Mouse (Mus musculus): ENCODE measurements around the gene Fam13c. TPM values are rescaled to one million over a fixed set of nuclear protein-coding genes. Genes with fewer than 3 reads are reported as not detected.
"Not testable (repeated sequence)": the region's sequence is repeated elsewhere in the genome, so short reads cannot be mapped to it uniquely, and the experiment has no call there.

Fam13c gene
- polyA plus RNA-seq, 1 experiment from 2014 or later = 19.1 TPM

DNA sequence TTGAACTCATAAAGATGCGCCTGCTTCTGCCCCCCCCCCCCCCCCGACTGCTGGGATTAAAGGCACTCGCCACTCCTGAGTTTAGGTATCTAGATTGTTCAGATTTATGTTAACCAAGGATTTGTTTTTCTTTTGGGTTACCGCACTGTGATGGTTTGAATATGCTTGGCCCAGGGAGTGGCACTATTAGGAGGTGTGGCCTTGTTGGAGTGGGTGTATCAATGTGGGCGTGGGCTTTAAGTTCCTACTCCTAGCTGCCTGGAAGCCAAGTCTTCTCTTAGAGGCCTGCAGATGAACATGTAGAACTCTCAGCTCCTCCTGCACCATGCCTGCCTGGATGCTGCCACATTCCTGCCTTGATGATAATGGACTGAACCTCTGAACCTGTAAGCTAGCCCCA, 6.5 kb upstream of the Fam13c start:
- H3K9ac ChIP-seq; ATAC-seq (ENCODE audit: low FRiP score); H3K27me3 ChIP-seq; H3K4me3 ChIP-seq (replicated peaks); H3K4me1 ChIP-seq; H3K9me3 ChIP-seq; H3K36me3 ChIP-seq (replicated peaks); H3K27ac ChIP-seq; H3K4me2 ChIP-seq: not testable (repeated sequence)
- whole genome bisulfite sequencing = 87% methylated on average over 5 of the region's 5 CpGs

DNA sequence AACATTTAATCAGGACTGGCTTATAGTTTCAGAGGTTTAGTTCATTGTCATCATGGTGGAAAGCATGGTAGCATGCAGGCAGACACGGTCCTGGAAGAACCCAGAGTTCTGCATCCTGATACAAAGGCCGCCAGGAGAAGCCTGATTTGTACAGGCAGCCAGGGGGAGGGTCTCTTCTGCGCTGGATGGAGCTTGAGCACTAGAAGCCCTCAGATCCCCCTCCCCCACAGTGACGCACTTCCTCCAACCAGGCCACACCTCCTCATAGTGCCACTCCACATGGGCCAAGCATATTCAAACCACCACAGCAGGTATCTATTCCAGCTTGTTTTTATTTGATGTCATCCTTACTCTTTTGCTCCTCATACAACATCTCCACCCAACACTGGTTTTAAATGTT, 3.6 kb upstream of the Fam13c start:
- H3K9ac ChIP-seq = no peak overlapping the region
- no peaks in the 10 kb centered on the region for H3K9me3 ChIP-seq
- ATAC-seq (ENCODE audit: low FRiP score) = no peak
- H3K4me1 ChIP-seq = peaks cover 12% of the 10 kb centered on the region
- H3K27ac ChIP-seq = no peak overlapping the region
- WGBS = 80% methylated on average over 4 of the region's 4 CpGs
- no peak overlapping the region for H3K4me3 ChIP-seq (replicated peaks)
- no peaks in the 10 kb centered on the region for H3K36me3 ChIP-seq (replicated peaks)
- H3K27me3 ChIP-seq = no peaks in the 10 kb centered on the region
- H3K4me2 ChIP-seq = no peak overlapping the region

DNA sequence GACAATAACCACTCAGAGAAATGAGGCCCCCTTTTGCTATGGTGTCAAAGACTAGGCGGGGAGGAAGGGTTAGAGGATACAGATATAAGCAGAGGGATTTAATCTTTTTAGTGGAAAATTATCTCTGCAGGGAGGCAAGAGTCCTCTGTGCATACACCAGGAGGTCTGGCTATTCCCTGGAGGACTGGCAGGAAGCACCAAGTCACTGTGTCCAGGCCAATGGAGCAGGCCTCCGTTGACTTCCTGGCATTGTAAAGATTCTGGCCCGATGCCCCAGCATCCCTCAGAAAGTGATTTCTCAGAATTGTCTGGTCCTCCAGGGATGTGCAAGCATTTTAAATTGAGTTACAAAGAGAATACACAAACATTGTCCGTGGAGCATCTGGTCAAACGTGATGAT, 3.0 kb upstream of the Fam13c start:
- H3K27ac ChIP-seq = no peak overlapping the region

DNA sequence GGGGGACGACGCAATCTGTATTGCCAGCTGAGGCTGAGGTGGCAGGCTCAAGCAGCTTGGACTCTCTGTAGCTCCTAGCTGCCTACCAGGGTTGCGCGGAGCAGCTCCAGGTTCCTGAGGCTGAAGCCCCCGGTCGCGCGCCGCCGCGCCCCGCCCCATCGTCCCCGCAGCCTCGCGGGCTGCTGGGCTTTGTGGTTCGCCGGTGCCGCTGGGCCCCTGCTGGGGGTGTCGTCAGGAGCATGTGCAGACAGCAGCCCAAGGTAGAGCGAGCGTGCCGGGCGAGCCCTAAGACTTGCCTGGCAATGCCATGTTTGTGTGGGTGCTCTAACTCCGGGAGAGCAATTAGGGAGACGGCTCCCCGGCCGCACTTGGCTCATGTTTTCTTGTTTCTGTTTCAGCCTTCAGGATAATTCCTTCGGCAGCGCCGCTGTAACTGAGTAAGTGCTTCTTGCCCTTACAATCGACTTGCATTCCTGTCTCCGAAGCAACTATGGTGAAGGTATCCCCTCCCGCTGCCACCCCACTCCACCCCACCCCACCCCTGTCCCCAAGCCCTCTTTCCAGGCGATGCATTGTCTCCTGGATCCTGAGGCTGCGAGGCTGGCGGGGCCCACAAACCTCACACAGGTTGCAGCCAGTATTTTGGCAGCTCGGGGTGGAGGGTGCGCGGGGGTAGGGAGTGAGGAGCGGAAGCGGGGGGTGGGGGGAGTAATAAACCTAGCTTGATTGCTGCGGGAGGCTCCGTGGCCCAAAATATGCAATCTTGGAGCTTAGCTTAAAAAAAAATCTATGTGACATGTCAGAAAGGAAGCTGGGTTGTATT, 569 bp downstream of the Fam13c start:
- H3K4me1 ChIP-seq = peaks cover 34% of the 10 kb centered on the region
- under 1% methylated on average over 44 of the region's 44 CpGs for WGBS
- peak; percentile 93 for ATAC-seq (ENCODE audit: low FRiP score)

More for the DNA sequence above, 3.0 kb upstream of the Fam13c start:
- no peaks in the 10 kb centered on the region for H3K27me3 ChIP-seq
- no peak for ATAC-seq (ENCODE audit: low FRiP score)
- H3K4me3 ChIP-seq (replicated peaks) = no peak overlapping the region
- H3K9ac ChIP-seq = no peak overlapping the region
- 87% methylated on average over 5 of the region's 5 CpGs for WGBS
- H3K4me1 ChIP-seq = peaks cover 18% of the 10 kb centered on the region
- H3K36me3 ChIP-seq (replicated peaks) = no peaks in the 10 kb centered on the region
- no peaks in the 10 kb centered on the region for H3K9me3 ChIP-seq
- no peak overlapping the region for H3K4me2 ChIP-seq

DNA sequence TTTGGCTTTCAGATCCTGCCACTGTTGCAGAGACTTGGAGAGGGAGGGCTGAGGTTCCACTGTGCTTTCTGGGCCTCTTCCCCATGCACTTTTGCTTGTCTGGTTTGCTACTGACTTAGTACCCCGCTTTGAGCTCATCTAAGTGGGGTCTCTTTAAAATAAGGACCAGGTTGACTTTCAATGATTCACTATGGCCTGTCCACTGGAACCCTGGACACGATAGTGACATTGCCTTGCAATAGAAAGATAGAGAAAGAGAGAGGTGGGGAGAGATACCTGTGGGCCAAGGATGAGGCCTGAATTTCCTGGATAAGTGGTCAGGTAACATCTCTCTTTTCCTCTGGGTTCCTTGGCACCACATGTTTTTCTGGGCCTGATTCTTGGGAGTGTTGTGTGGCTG, 1.9 kb downstream of the Fam13c start:
- 89% methylated on average over 2 of the region's 2 CpGs for WGBS
- no peaks in the 10 kb centered on the region for H3K27me3 ChIP-seq
- peaks cover 34% of the 10 kb centered on the region for H3K4me1 ChIP-seq
- peak overlapping the region; percentile 78 for H3K4me2 ChIP-seq
- no peaks in the 10 kb centered on the region for H3K9me3 ChIP-seq
- H3K27ac ChIP-seq = no peak overlapping the region
- H3K4me3 ChIP-seq (replicated peaks) = peak overlapping the region; percentile 64; the same call in 1 of the 2 replicates
- ATAC-seq (ENCODE audit: low FRiP score) = no peak
- no peaks in the 10 kb centered on the region for H3K36me3 ChIP-seq (replicated peaks)
- H3K9ac ChIP-seq = peak overlapping the region; percentile 81; the same call in 1 of the 2 replicates

More for the DNA sequence above, 569 bp downstream of the Fam13c start:
- Histone ChIP-seq H3K27ac (peak overlapping the region; percentile 93), H3K9me3 (no peaks in the 10 kb centered on the region), H3K36me3 (replicated peaks) (no peaks in the 10 kb centered on the region), H3K9ac (peak overlapping the region; percentile 81), H3K27me3 (no peaks in the 10 kb centered on the region), H3K4me3 (replicated peaks) (peak overlapping the region; percentile 64), H3K4me2 (peak overlapping the region; percentile 78)

DNA sequence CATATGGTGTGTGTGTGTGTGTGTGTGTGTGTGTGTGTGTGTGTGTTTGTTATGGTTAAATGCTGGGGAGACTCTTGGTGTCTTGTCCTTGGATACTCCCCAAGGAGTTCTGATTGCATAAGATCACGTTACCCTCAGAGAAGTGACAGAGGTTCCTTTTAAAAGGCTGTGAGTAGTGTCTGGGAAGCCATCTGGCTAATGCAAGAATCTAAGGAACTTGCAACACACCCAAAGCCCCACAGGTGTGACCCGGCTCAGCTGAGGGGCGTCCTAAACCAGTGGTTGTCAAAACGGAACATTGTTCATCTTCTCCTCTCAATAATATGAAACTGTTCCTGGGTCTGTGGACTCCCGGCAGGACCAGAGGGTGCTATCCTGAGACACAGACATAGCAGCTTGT, 2.3 kb downstream of the Fam13c start:
- H3K4me2 ChIP-seq = peak overlapping the region; percentile 78; the same call in 1 of the 2 replicates

DNA sequence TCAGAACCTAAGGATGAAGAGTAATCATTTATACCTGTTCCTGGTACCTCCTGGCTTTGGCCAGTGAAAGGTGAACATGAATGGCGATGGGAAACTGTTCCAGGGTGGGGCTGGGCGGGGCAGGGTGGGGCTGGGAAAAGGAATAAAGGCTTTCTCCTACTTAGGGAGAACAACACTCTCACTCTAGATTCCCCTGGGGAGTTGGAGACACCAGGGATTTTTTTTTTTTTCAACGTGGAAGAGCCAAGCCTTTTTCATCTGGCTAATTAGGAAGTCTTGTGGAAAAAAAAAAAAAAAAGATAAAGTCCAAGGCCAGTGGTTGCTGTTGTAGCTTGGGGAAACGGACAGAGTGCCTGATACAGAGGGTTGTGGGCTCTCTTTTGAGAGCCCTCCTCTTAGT, 7.5 kb downstream of the Fam13c start:
- H3K4me1 ChIP-seq = peaks cover 11% of the 10 kb centered on the region
- no peaks in the 10 kb centered on the region for H3K9me3 ChIP-seq
- ATAC-seq (ENCODE audit: low FRiP score) = no peak
- no peaks in the 10 kb centered on the region for H3K27me3 ChIP-seq
- H3K36me3 ChIP-seq (replicated peaks) = peaks cover 19% of the 10 kb centered on the region
- no peak overlapping the region for H3K9ac ChIP-seq
- H3K4me3 ChIP-seq (replicated peaks) = no peak overlapping the region
- WGBS = 68% methylated on average over 4 of the region's 4 CpGs
- no peak overlapping the region for H3K4me2 ChIP-seq
- no peak overlapping the region for H3K27ac ChIP-seq

More for the DNA sequence above, 2.3 kb downstream of the Fam13c start:
- 89% methylated on average over 5 of the region's 5 CpGs for WGBS
- H3K9me3 ChIP-seq = no peaks in the 10 kb centered on the region
- H3K36me3 ChIP-seq (replicated peaks) = no peaks in the 10 kb centered on the region
- ATAC-seq (ENCODE audit: low FRiP score) = no peak
- peaks cover 34% of the 10 kb centered on the region for H3K4me1 ChIP-seq
- H3K27me3 ChIP-seq = no peaks in the 10 kb centered on the region
- no peak overlapping the region for H3K9ac ChIP-seq
- H3K27ac ChIP-seq = no peak overlapping the region
- H3K4me3 ChIP-seq (replicated peaks) = no peak overlapping the region

DNA sequence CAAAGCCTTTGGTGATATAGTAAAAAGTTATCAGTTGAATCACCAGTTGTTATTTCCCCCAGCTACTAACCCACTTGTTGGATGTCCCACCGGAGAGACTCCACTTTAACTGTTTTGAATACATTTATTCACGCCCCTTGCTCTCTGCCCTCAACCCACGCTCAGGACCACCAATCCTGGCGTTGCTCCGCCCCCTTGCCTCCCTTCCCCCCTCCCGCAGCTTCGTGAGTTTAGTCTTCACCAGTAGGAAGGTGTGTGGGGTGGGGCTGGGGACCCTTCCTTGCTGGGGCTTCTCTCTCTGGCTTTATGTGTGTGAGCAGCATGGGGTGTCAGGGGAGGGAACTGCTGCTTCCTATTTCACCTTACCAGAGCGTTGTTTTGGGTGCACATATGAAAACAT, 8.9 kb downstream of the Fam13c start:
- H3K27ac ChIP-seq = no peak overlapping the region
- H3K4me2 ChIP-seq = no peak overlapping the region
- no peaks in the 10 kb centered on the region; the same call in 1 of the 2 replicates for H3K4me1 ChIP-seq
- H3K4me3 ChIP-seq (replicated peaks) = no peak overlapping the region
- 52% methylated on average over 8 of the region's 8 CpGs for WGBS
- H3K27me3 ChIP-seq = no peaks in the 10 kb centered on the region
- peaks cover 19% of the 10 kb centered on the region for H3K36me3 ChIP-seq (replicated peaks)
- H3K9me3 ChIP-seq = no peaks in the 10 kb centered on the region
- ATAC-seq (ENCODE audit: low FRiP score) = no peak
- H3K9ac ChIP-seq = no peak overlapping the region

DNA sequence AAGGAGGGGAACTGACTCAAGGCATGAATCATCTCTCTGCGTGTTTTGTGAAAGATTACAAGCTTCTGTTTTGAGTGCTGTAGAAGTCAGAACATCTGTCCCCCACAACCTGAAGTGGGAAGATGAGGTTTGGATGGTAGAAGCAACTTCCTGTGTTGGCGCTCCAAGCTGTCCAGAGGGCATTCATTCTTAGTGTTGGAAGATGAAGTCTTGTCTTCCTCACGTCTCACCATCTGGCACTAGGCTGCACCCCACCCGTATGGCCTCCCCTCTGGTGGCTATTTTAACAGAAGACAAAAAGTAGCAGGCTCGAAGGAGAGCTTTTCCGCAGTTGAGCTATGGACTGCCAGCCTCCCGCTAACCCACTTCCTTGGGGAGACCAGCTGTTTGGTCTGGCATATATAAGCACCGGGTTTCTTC, 15.6 kb downstream of the Fam13c start:
- H3K36me3 ChIP-seq (replicated peaks) = peaks cover 27% of the 10 kb centered on the region
- no peak overlapping the region for H3K4me3 ChIP-seq (replicated peaks)
- WGBS = 93% methylated on average over 8 of the region's 8 CpGs
- no peak overlapping the region for H3K27ac ChIP-seq
- H3K9me3 ChIP-seq = no peaks in the 10 kb centered on the region
- H3K27me3 ChIP-seq = no peaks in the 10 kb centered on the region
- no peak for ATAC-seq (ENCODE audit: low FRiP score)
- H3K4me2 ChIP-seq = no peak overlapping the region
- H3K9ac ChIP-seq = no peak overlapping the region
- no peaks in the 10 kb centered on the region for H3K4me1 ChIP-seq

DNA sequence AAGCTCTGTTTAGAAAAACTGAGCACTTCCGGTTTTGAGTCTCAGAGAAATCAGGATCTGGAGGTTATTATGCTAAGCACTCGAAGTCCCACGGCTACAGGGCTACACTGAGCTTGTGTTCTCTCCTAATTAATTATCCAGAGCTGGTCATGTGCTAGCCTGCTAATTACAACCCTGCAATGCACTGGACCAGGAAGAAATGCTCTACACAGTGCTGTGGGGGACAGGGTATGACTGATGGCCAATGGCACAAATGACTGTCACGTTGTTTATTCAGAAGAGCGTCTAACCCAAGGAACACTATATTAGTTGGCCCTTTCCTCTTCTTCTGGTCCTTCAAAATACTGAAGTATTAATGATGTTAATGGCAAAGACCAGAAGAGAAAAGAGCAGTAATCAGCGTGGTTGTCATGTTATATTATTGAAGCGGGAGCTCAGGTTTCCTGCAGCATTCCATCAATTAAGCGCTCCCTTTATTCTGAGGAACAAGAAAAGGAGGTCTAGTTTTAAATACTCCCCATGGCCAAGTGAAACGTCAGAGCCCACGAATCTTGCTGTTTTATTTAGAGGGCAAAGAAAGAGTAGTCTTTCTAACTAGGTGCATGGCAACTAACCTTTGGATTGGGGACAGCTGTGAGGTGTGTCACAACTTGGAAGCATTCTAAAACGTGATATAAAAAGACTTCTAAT, 18.4 kb downstream of the Fam13c start:
- Histone ChIP-seq H3K27ac (peak overlapping the region; percentile 54; the same call in 1 of the 2 replicates), H3K4me1 (no peaks in the 10 kb centered on the region), H3K9ac (no peak overlapping the region), H3K27me3 (no peaks in the 10 kb centered on the region), H3K4me3 (replicated peaks) (no peak overlapping the region), H3K9me3 (no peaks in the 10 kb centered on the region), H3K36me3 (replicated peaks) (peaks cover 22% of the 10 kb centered on the region), H3K4me2 (no peak overlapping the region)
- WGBS = 50% methylated on average over 11 of the region's 11 CpGs
- ATAC-seq (ENCODE audit: low FRiP score) = peak; percentile 96

DNA sequence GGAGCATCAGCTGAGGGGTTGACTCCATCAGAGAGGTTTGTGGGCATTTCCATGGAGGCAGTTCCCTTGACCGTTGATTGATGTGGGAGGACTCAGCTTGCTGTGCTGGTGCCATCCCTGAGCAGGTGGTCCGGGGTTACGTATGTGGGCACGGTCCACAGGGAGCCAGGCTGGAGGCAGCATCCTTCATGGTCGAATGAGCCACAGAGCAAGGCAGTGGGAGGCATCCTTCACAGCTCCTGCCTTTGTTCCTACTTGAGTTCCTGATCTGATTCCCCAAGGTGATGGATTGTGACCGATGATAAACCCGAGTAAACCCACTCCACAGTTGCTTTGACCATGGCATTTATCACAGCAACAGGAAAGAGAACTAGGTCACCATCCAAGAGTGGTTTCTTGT, 25.4 kb downstream of the Fam13c start:
- no peak for ATAC-seq (ENCODE audit: low FRiP score)
- Histone ChIP-seq H3K36me3 (replicated peaks) (0 out of 2 replicates have a peak, but pooled peaks cover 3% of the 10 kb centered on the region), H3K4me2 (no peak overlapping the region), H3K9ac (no peak overlapping the region), H3K27ac (no peak overlapping the region), H3K27me3 (no peaks in the 10 kb centered on the region), H3K4me3 (replicated peaks) (no peak overlapping the region), H3K4me1 (no peaks in the 10 kb centered on the region), H3K9me3 (no peaks in the 10 kb centered on the region)
- 80% methylated on average over 7 of the region's 7 CpGs for WGBS

DNA sequence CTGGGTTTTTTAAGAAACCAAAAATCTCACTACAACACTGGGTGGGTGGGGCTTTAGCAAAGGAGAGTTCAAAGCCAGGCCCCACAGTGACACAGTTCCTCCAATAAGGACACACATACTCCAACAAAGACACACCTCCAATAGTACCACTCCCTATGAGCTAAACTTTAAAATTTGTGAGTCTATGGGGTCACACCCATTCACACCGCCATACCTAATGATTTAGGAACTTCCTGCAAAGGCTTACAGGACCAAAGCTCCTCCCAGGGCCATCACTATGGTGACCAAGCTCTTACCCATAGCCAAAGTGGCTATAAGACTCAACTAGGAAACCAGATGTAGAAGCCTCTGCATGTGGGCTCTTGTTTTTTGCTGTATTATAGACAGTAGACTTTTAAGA, 30.6 kb downstream of the Fam13c start:
- no peak overlapping the region for H3K9ac ChIP-seq
- peaks cover 20% of the 10 kb centered on the region for H3K36me3 ChIP-seq (replicated peaks)
- 86% methylated on average over 1 of the region's 1 CpGs for WGBS
- H3K4me3 ChIP-seq (replicated peaks) = no peak overlapping the region
- H3K9me3 ChIP-seq = 0 out of 2 replicates have a peak, but pooled peaks cover 2% of the 10 kb centered on the region
- ATAC-seq (ENCODE audit: low FRiP score) = no peak
- H3K4me2 ChIP-seq = no peak overlapping the region
- no peaks in the 10 kb centered on the region for H3K27me3 ChIP-seq
- H3K4me1 ChIP-seq = no peaks in the 10 kb centered on the region
- H3K27ac ChIP-seq = no peak overlapping the region

Data from forebrain, embryonic 12.5 days (tissue).